Mouse (Mus musculus) hindbrain, embryonic 16.5 days (tissue): Measurements from ENCODE around the gene Actr3. TPM values are rescaled to one million over a fixed set of nuclear protein-coding genes. Genes with fewer than 3 reads are reported as not detected.

Experiments
- ATAC-seq: fragments of 200-750 bp; cut with Nextera tagmentation; 2 replicates; pipeline ENCODE4 v1.8.0; 2017; ENCODE audit warnings: moderate TSS enrichment, moderate library complexity
- H3K27ac ChIP-seq: fragments of 300-500 bp; sonication (generic); 2 replicates; pipeline ENCODE4 v1.5.1; 2014; ENCODE audit warnings: low read depth, mild to moderate bottlenecking, control low read depth, low read length, moderate library complexity
- H3K27me3 ChIP-seq: fragments of 300-500 bp; sonication (generic); replicated peaks from 2 replicates; pipeline ENCODE4 v1.6.1; 2014; ENCODE audit warnings: low read length; ENCODE audit not compliant: control insufficient read depth, insufficient read depth
- H3K36me3 ChIP-seq: fragments of 300-500 bp; sonication (generic); 2 replicates; pipeline ENCODE4 v1.6.1; 2014; ENCODE audit warnings: mild to moderate bottlenecking, low read length, moderate library complexity, mixed read lengths; ENCODE audit not compliant: control insufficient read depth, insufficient read depth
- H3K4me1 ChIP-seq: fragments of 300-500 bp; sonication (generic); 2 replicates; pipeline ENCODE4 v1.6.1; 2014; ENCODE audit warnings: low read depth, low read length; ENCODE audit not compliant: control insufficient read depth, insufficient read depth
- H3K4me2 ChIP-seq: fragments of 300-500 bp; sonication (generic); 2 replicates; pipeline ENCODE4 v1.6.1; 2014; ENCODE audit warnings: mild to moderate bottlenecking, low read length, control low read depth, moderate library complexity
- H3K4me3 ChIP-seq: fragments of 300-500 bp; sonication (generic); 2 replicates; pipeline ENCODE4 v1.5.1; 2014; ENCODE audit warnings: mild to moderate bottlenecking, low read length, control low read depth, moderate library complexity
- H3K9ac ChIP-seq: fragments of 300-500 bp; sonication (generic); 2 replicates; pipeline ENCODE4 v1.6.1; 2014; ENCODE audit warnings: low read depth, mild to moderate bottlenecking, control low read depth, low read length, moderate library complexity
- H3K9me3 ChIP-seq: fragments of 300-500 bp; sonication (generic); 2 replicates; pipeline ENCODE4 v1.6.1; 2014; ENCODE audit warnings: mild to moderate bottlenecking, low read length, moderate library complexity; ENCODE audit not compliant: control insufficient read depth
- WGBS: fragments of 180-500 bp; shearing (Covaris S2); extraction: QIAGEN DNeasy Blood & Tissue Kit; methylation state at CpG from one replicate; pipeline ENCODE4 v1.1.7; 2014; 5-methylcytosine and 5-hydroxymethylcytosine counted together
- polyA plus RNA-seq: library from polyadenylated mRNA; unstranded; fragments of >200 nt; fragmentation: Nextera tagmentation; extraction: Ambion mirVana; gene quantifications from 2 replicates; pipeline ENCODE4 v1.2.1, GENCODE M21; 2015

The Actr3 gene
- 221 and 232 TPM in 2 replicates for polyA plus RNA-seq

GRCm38 (mm10) chr1:125435369-125436135 is at the start of gene Actr3:
Gene Actr3, minus strand, starts transcription at chr1:125435727.
- no peaks in the 10 kb centered on the region for H3K36me3 ChIP-seq
- peak within 1 kb of the TSS; percentile 75 for H3K4me2 ChIP-seq
- peak within 1 kb of the TSS; percentile 97 for H3K27ac ChIP-seq
- ATAC-seq, result peak; percentile 97
- no peaks in the 10 kb centered on the region for H3K27me3 ChIP-seq
- peaks cover 16% of the 10 kb centered on the region for H3K4me1 ChIP-seq
- H3K9ac ChIP-seq, result peak within 1 kb of the TSS; percentile 91
- under 1% methylated on average over 34 of the region's 59 CpGs for WGBS
- H3K4me3 ChIP-seq, result peak within 1 kb of the TSS; percentile 80
- no peaks in the 10 kb centered on the region for H3K9me3 ChIP-seq

DNA sequence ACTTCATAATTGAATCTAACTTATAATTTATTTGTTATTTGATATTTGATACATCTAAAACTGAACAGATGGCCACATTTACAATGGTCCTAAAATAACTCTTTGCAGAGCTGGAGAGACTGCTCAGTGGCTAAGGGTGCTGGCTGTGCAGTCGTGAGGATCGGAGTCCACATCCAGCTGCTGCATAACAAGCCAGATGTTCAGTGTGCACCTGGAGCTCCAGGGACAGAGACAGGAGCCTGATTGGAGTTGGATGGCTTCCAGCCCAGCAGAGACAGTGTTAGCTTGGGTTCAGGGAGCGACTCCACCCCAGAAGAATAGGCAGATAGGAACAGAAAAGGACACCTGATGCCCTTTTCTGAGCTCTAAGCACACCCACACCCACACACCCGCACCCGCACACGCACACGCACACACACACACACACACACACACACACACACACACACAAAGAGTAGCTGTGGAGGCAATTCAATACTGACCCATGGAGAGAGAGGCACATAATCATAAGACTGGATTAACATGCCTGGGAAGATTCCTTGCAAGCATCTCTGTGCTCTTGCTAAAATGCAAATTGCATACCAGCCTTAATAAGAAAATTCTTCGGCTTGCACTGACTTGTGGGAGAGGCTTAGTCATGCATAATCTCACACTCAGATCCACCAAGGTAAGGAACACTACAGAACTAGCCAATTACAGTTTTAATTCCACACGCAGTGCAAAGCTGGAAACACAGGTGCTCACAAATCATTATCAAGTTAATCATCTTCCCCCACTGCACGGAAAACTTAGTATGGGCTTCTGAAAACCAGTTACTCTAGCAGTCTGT is 47.1 kb upstream of the Actr3 start:
- Histone ChIP-seq H3K27ac (no peak overlapping the region), H3K9ac (no peak overlapping the region), H3K4me3 (no peak overlapping the region), H3K4me2 (no peak overlapping the region), H3K9me3 (no peaks in the 10 kb centered on the region), H3K27me3 (no peaks in the 10 kb centered on the region), H3K4me1 (no peaks in the 10 kb centered on the region), H3K36me3 (no peaks in the 10 kb centered on the region)
- WGBS, result 74% methylated on average over 10 of the region's 10 CpGs
- ATAC-seq, result peak; percentile 52

DNA sequence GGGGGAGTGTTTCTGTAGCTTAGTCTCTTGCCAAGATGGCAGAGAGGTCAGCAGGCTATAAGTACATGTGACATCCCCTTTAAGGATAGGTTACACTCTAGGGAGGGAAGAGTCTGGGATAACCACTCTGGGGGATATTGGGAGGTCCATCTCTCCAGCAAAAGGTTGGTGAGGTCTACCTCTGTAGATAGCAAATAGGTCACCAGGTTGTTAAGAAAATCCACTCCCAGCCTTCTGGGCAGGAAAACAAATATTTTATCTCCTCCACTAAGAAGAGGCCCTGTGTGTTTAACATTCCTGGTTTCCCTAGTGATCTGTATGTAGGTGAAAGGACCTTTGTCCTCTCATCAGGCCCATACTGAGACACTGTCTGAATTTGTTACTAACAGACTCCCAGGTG is 46.3 kb upstream of the Actr3 start:
- H3K27ac ChIP-seq, result no peak overlapping the region
- no peak overlapping the region for H3K9ac ChIP-seq
- H3K9me3 ChIP-seq, result no peaks in the 10 kb centered on the region
- no peak overlapping the region for H3K4me3 ChIP-seq
- H3K36me3 ChIP-seq, result no peaks in the 10 kb centered on the region
- ATAC-seq, result no peak
- H3K27me3 ChIP-seq, result no peaks in the 10 kb centered on the region
- no peaks in the 10 kb centered on the region for H3K4me1 ChIP-seq
- no peak overlapping the region for H3K4me2 ChIP-seq

DNA sequence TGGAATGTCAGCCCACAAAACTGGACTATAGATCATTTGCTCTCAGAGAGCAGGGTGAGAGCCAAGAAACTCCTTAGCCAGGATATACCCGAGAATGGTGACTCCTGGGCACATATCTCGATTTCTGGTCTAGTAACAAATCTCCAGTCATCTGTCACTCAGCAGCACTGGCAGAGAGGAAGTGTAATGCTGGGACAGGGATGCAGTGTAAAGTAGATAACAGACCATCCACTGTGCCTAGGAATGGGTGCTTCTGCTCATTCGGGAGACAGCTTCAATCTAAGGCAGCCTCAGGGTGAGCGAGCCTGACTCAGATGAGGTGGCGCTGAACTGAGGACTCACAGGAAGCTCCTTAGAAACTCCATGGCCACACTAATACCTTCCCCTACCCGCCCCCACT is 43.1 kb upstream of the Actr3 start:
- 86% methylated on average over 5 of the region's 6 CpGs for WGBS
- Histone ChIP-seq H3K9me3 (no peaks in the 10 kb centered on the region), H3K27me3 (no peaks in the 10 kb centered on the region), H3K4me1 (no peaks in the 10 kb centered on the region), H3K4me3 (no peak overlapping the region), H3K36me3 (no peaks in the 10 kb centered on the region), H3K4me2 (no peak overlapping the region), H3K9ac (no peak overlapping the region), H3K27ac (no peak overlapping the region)
- ATAC-seq, result no peak

- no peaks in the 10 kb centered on the region for H3K36me3 ChIP-seq
- H3K9ac ChIP-seq, result no peak overlapping the region
- no peak overlapping the region for H3K27ac ChIP-seq
- no peaks in the 10 kb centered on the region for H3K27me3 ChIP-seq
- H3K4me1 ChIP-seq, result no peaks in the 10 kb centered on the region
- H3K4me2 ChIP-seq, result no peak overlapping the region
- H3K9me3 ChIP-seq, result no peaks in the 10 kb centered on the region
- 84% methylated on average over 6 of the region's 6 CpGs for WGBS
- ATAC-seq, result no peak
- H3K4me3 ChIP-seq, result no peak overlapping the region
These were observed 40.6 kb upstream of the Actr3 start for GRCm38 (mm10) chr1:125475961-125476682.

DNA sequence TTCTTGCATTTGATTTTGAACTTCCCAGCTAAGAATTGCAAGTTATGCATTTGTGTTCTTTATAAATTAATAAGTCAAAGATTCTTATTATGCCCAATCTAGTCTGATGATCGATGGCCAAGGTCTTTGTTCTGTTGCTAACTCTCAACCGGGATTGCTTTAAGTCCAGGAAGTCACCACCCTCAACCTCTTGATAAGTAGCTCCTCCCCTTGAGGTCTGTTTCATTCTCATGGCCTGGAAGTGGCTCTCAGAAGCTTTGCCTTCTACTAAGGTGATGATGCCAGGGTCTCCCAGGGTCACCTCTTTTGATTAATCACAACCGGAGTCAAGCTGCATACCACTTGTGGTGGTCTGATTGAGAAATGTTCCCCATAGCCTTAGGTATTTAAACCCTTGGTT is 38.3 kb upstream of the Actr3 start:
- Histone ChIP-seq H3K27ac (no peak overlapping the region), H3K4me3 (no peak overlapping the region), H3K36me3 (no peaks in the 10 kb centered on the region), H3K27me3 (no peaks in the 10 kb centered on the region), H3K9ac (no peak overlapping the region), H3K9me3 (no peaks in the 10 kb centered on the region), H3K4me1 (no peaks in the 10 kb centered on the region), H3K4me2 (no peak overlapping the region)
- ATAC-seq, result no peak
- 95% methylated on average over 3 of the region's 3 CpGs for WGBS

GRCm38 (mm10) chr1:125473126-125473666 is 37.7 kb upstream of the Actr3 start:
- H3K4me1 ChIP-seq, result no peaks in the 10 kb centered on the region
- no peak for ATAC-seq
- H3K9me3 ChIP-seq, result no peaks in the 10 kb centered on the region
- no peaks in the 10 kb centered on the region for H3K27me3 ChIP-seq
- no peaks in the 10 kb centered on the region for H3K36me3 ChIP-seq
- H3K4me3 ChIP-seq, result no peak overlapping the region
- H3K27ac ChIP-seq, result no peak overlapping the region
- H3K4me2 ChIP-seq, result no peak overlapping the region
- no peak overlapping the region for H3K9ac ChIP-seq
- 81% methylated on average over 4 of the region's 4 CpGs for WGBS

DNA sequence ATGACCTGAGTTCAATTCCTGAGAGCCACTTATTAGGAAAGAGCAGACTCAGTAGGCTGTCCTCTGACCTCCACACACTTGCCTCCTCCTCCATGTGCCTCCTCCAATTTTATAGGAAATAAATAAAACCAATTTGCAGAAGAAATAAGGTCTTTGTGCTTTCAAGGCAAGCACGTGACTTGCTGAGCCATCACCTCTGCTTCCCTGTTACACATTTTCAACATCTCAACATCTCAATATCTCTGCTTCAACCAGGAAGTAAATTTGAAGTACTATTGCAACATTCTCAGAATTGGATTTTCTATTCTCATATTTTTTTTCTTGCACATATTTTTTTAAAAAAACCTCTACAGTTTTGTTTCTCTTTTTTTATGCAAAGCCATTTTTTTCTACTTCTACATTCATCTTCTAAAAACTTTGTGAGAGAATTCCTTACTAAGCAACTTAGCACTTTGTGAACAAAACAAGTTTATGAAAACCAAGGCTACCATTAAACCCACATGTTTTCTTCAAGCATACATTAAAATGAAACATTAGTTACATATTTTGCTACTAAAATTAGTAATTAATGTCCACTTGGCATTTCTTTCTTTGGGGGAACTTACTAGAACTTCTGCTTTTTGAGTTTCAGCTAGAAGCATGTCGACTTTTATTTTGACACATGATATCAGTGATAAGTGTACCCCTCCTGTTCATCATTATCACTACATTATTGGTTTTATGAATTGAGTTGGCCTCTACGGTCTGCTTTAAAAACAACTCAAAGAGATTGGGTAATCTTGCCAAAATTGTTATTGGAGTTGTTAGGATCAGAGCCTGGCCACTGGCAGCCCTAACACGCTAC is 35.5 kb upstream of the Actr3 start:
- Histone ChIP-seq H3K36me3 (no peaks in the 10 kb centered on the region), H3K9me3 (no peaks in the 10 kb centered on the region), H3K4me2 (no peak overlapping the region), H3K27me3 (no peaks in the 10 kb centered on the region), H3K9ac (no peak overlapping the region), H3K27ac (no peak overlapping the region), H3K4me3 (no peak overlapping the region), H3K4me1 (no peaks in the 10 kb centered on the region)
- no peak for ATAC-seq
- 84% methylated on average over 4 of the region's 4 CpGs for WGBS
